Mouse (Mus musculus): Measurements from ENCODE around the gene Sec14l5. TPM values are rescaled to one million over a fixed set of nuclear protein-coding genes. Genes with fewer than 3 reads are reported as not detected.

The Sec14l5 gene
- 0.54 and 1.0 TPM in 2 replicates for polyA plus RNA-seq (2014; fragmentation: Nextera tagmentation; extraction: Ambion mirVana)

GRCm38 (mm10) chr16:5147037-5147385 is at the start of gene Sec14l5:
Sec14l5 (plus strand) TSS chr16:5147109.
- H3K9ac ChIP-seq (replicated peaks; ENCODE audit: low read length), result peak within 1 kb of the TSS; percentile 14; the same call in 1 of the 2 replicates
- H3K27me3 ChIP-seq (ENCODE audit: control insufficient read depth, insufficient read depth, low read length), result no peaks in the 10 kb centered on the region; the same call in 1 of the 2 replicates
- peak within 1 kb of the TSS; percentile 72 for H3K4me2 ChIP-seq (ENCODE audit: low read length)
- no peaks in the 10 kb centered on the region for H3K9me3 ChIP-seq (ENCODE audit: control insufficient read depth, low read length)
- no peaks in the 10 kb centered on the region for H3K36me3 ChIP-seq (ENCODE audit: control insufficient read depth, insufficient read depth, low read length)
- ATAC-seq (ENCODE audit: low FRiP score, low TSS enrichment) (no peak; the same call in 1 of the 2 replicates), DNase-seq (no peak)
- 12% methylated on average over 13 of the region's 13 CpGs for WGBS
- H3K4me1 ChIP-seq (ENCODE audit: control insufficient read depth, insufficient read depth, low read length), result peaks cover 14% of the 10 kb centered on the region; the same call in 1 of the 2 replicates
- H3K4me3 ChIP-seq (replicated peaks; ENCODE audit: low read depth, low read length), result peak within 1 kb of the TSS; percentile 41
- no peak within 1 kb of the TSS for H3K27ac ChIP-seq (replicated peaks; ENCODE audit: low read depth, low read length)

DNA sequence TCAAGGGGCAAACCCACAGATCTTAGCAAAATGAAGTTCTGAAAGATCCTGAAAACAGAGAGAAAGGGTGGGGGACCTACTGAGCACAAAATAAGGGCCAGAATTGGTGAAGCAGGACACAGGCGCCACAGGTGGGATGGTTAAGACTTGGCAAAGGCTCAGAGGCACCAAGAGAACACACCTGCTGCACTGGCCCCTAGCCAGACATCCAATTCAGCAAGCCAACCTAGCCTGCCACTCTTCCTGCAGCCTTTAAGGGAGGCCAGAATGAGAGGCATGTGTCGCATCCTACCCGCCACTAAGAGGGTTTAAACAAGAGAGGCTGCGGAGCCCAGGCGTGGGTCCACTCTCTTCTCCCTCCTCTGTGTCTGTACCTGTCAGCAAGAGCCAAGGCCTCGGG is 45.9 kb upstream of the Sec14l5 start:
- H3K4me2 ChIP-seq (ENCODE audit: low read length), result no peak overlapping the region
- no peaks in the 10 kb centered on the region for H3K36me3 ChIP-seq (ENCODE audit: control insufficient read depth, insufficient read depth, low read length)
- ATAC-seq (ENCODE audit: low FRiP score, low TSS enrichment), result no peak
- no peak for DNase-seq
- H3K27ac ChIP-seq (replicated peaks; ENCODE audit: low read depth, low read length), result no peak overlapping the region
- H3K4me3 ChIP-seq (replicated peaks; ENCODE audit: low read depth, low read length), result no peak overlapping the region
- H3K27me3 ChIP-seq (ENCODE audit: control insufficient read depth, insufficient read depth, low read length), result no peaks in the 10 kb centered on the region
- H3K9me3 ChIP-seq (ENCODE audit: control insufficient read depth, low read length), result no peaks in the 10 kb centered on the region
- 75% methylated on average over 6 of the region's 6 CpGs for WGBS
- H3K9ac ChIP-seq (replicated peaks; ENCODE audit: low read length), result no peak overlapping the region
- H3K4me1 ChIP-seq (ENCODE audit: control insufficient read depth, insufficient read depth, low read length), result no peaks in the 10 kb centered on the region

- no peak for DNase-seq
- Histone ChIP-seq H3K9ac (replicated peaks; ENCODE audit: low read length) (no peak overlapping the region), H3K9me3 (ENCODE audit: control insufficient read depth, low read length) (no peaks in the 10 kb centered on the region), H3K27me3 (ENCODE audit: control insufficient read depth, insufficient read depth, low read length) (no peaks in the 10 kb centered on the region), H3K4me3 (replicated peaks; ENCODE audit: low read depth, low read length) (no peak overlapping the region), H3K4me1 (ENCODE audit: control insufficient read depth, insufficient read depth, low read length) (no peaks in the 10 kb centered on the region), H3K27ac (replicated peaks; ENCODE audit: low read depth, low read length) (no peak overlapping the region), H3K36me3 (ENCODE audit: control insufficient read depth, insufficient read depth, low read length) (no peaks in the 10 kb centered on the region), H3K4me2 (ENCODE audit: low read length) (no peak overlapping the region)
- ATAC-seq (ENCODE audit: low FRiP score, low TSS enrichment), result no peak
- WGBS, result 87% methylated on average over 7 of the region's 7 CpGs
Observed at GRCm38 (mm10) chr16:5109877-5110276, 37.0 kb upstream of the Sec14l5 start.

DNA sequence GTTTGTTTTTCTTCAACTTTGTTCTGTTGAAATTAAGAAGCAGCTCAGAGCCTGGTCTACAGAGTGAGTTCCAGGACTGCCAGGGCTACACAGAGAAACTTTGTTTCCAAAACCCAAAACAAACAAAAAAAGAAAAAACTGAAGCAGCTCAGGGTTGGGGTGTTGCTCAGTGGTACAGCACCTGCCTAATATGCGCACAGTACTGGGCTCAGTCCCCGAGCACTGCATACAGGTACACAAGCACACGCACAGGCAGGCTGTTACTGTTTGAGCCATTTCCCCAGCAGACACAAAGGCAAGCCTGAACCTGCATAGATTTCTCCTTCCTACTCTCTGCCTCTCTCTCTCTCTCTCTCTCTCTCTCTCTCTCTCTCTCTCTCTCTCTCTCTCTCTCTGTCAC is 35.9 kb upstream of the Sec14l5 start:
- Histone ChIP-seq H3K27me3 (ENCODE audit: control insufficient read depth, insufficient read depth, low read length) (no peaks in the 10 kb centered on the region), H3K4me1 (ENCODE audit: control insufficient read depth, insufficient read depth, low read length) (no peaks in the 10 kb centered on the region), H3K36me3 (ENCODE audit: control insufficient read depth, insufficient read depth, low read length) (no peaks in the 10 kb centered on the region), H3K4me2 (ENCODE audit: low read length) (no peak overlapping the region), H3K9ac (replicated peaks; ENCODE audit: low read length) (no peak overlapping the region), H3K9me3 (ENCODE audit: control insufficient read depth, low read length) (no peaks in the 10 kb centered on the region), H3K27ac (replicated peaks; ENCODE audit: low read depth, low read length) (no peak overlapping the region), H3K4me3 (replicated peaks; ENCODE audit: low read depth, low read length) (no peak overlapping the region)
- 91% methylated on average over 3 of the region's 3 CpGs for WGBS
- DNase-seq (no peak), ATAC-seq (ENCODE audit: low FRiP score, low TSS enrichment) (no peak)

- Histone ChIP-seq H3K4me1 (ENCODE audit: control insufficient read depth, insufficient read depth, low read length) (no peaks in the 10 kb centered on the region), H3K36me3 (ENCODE audit: control insufficient read depth, insufficient read depth, low read length) (no peaks in the 10 kb centered on the region), H3K9ac (replicated peaks; ENCODE audit: low read length) (no peak overlapping the region), H3K27me3 (ENCODE audit: control insufficient read depth, insufficient read depth, low read length) (no peaks in the 10 kb centered on the region), H3K4me2 (ENCODE audit: low read length) (no peak overlapping the region), H3K4me3 (replicated peaks; ENCODE audit: low read depth, low read length) (no peak overlapping the region), H3K9me3 (ENCODE audit: control insufficient read depth, low read length) (no peaks in the 10 kb centered on the region), H3K27ac (replicated peaks; ENCODE audit: low read depth, low read length) (no peak overlapping the region)
- ATAC-seq (ENCODE audit: low FRiP score, low TSS enrichment) (no peak), DNase-seq (no peak)
- 67% methylated on average over 4 of the region's 4 CpGs for WGBS
Observed at GRCm38 (mm10) chr16:5113002-5113550, 33.8 kb upstream of the Sec14l5 start.

- H3K27ac ChIP-seq (replicated peaks; ENCODE audit: low read depth, low read length), result no peak overlapping the region
- 75% methylated on average over 2 of the region's 2 CpGs for WGBS
- H3K27me3 ChIP-seq (ENCODE audit: control insufficient read depth, insufficient read depth, low read length), result no peaks in the 10 kb centered on the region
- H3K4me3 ChIP-seq (replicated peaks; ENCODE audit: low read depth, low read length), result no peak overlapping the region
- no peak overlapping the region for H3K9ac ChIP-seq (replicated peaks; ENCODE audit: low read length)
- H3K36me3 ChIP-seq (ENCODE audit: control insufficient read depth, insufficient read depth, low read length), result no peaks in the 10 kb centered on the region
- no peak for DNase-seq
- H3K4me1 ChIP-seq (ENCODE audit: control insufficient read depth, insufficient read depth, low read length), result no peaks in the 10 kb centered on the region
- no peak overlapping the region for H3K4me2 ChIP-seq (ENCODE audit: low read length)
- H3K9me3 ChIP-seq (ENCODE audit: control insufficient read depth, low read length), result no peaks in the 10 kb centered on the region
- ATAC-seq (ENCODE audit: low FRiP score, low TSS enrichment), result no peak
Observed at GRCm38 (mm10) chr16:5113582-5113981, 33.3 kb upstream of the Sec14l5 start.

GRCm38 (mm10) chr16:5119385-5119784 is 27.5 kb upstream of the Sec14l5 start:
- Histone ChIP-seq H3K4me3 (replicated peaks; ENCODE audit: low read depth, low read length) (no peak overlapping the region), H3K9ac (replicated peaks; ENCODE audit: low read length) (no peak overlapping the region), H3K36me3 (ENCODE audit: control insufficient read depth, insufficient read depth, low read length) (no peaks in the 10 kb centered on the region), H3K4me2 (ENCODE audit: low read length) (no peak overlapping the region), H3K27me3 (ENCODE audit: control insufficient read depth, insufficient read depth, low read length) (no peaks in the 10 kb centered on the region), H3K27ac (replicated peaks; ENCODE audit: low read depth, low read length) (no peak overlapping the region), H3K4me1 (ENCODE audit: control insufficient read depth, insufficient read depth, low read length) (no peaks in the 10 kb centered on the region), H3K9me3 (ENCODE audit: control insufficient read depth, low read length) (no peaks in the 10 kb centered on the region)
- WGBS, result 79% methylated on average over 4 of the region's 4 CpGs
- DNase-seq (no peak), ATAC-seq (ENCODE audit: low FRiP score, low TSS enrichment) (no peak)

GRCm38 (mm10) chr16:5119845-5120244 is 27.1 kb upstream of the Sec14l5 start:
- no peak overlapping the region for H3K27ac ChIP-seq (replicated peaks; ENCODE audit: low read depth, low read length)
- H3K4me2 ChIP-seq (ENCODE audit: low read length), result no peak overlapping the region
- WGBS, result 84% methylated on average over 4 of the region's 4 CpGs
- no peak overlapping the region for H3K4me3 ChIP-seq (replicated peaks; ENCODE audit: low read depth, low read length)
- no peak for ATAC-seq (ENCODE audit: low FRiP score, low TSS enrichment)
- no peaks in the 10 kb centered on the region for H3K36me3 ChIP-seq (ENCODE audit: control insufficient read depth, insufficient read depth, low read length)
- H3K4me1 ChIP-seq (ENCODE audit: control insufficient read depth, insufficient read depth, low read length), result no peaks in the 10 kb centered on the region
- no peaks in the 10 kb centered on the region for H3K27me3 ChIP-seq (ENCODE audit: control insufficient read depth, insufficient read depth, low read length)
- H3K9me3 ChIP-seq (ENCODE audit: control insufficient read depth, low read length), result no peaks in the 10 kb centered on the region
- no peak overlapping the region for H3K9ac ChIP-seq (replicated peaks; ENCODE audit: low read length)
- DNase-seq, result no peak

GRCm38 (mm10) chr16:5123476-5123875 is 23.4 kb upstream of the Sec14l5 start:
- ATAC-seq (ENCODE audit: low FRiP score, low TSS enrichment) (no peak), DNase-seq (no peak)
- Histone ChIP-seq H3K27me3 (ENCODE audit: control insufficient read depth, insufficient read depth, low read length) (no peaks in the 10 kb centered on the region), H3K36me3 (ENCODE audit: control insufficient read depth, insufficient read depth, low read length) (no peaks in the 10 kb centered on the region), H3K4me3 (replicated peaks; ENCODE audit: low read depth, low read length) (no peak overlapping the region), H3K4me1 (ENCODE audit: control insufficient read depth, insufficient read depth, low read length) (no peaks in the 10 kb centered on the region), H3K9me3 (ENCODE audit: control insufficient read depth, low read length) (no peaks in the 10 kb centered on the region), H3K9ac (replicated peaks; ENCODE audit: low read length) (no peak overlapping the region), H3K4me2 (ENCODE audit: low read length) (no peak overlapping the region), H3K27ac (replicated peaks; ENCODE audit: low read depth, low read length) (no peak overlapping the region)
- 82% methylated on average over 6 of the region's 6 CpGs for WGBS

Data from midbrain, embryonic 14.5 days (tissue).